Mouse (Mus musculus) liver, adult 10 weeks (tissue): Measurements from ENCODE around the gene Ptprc. TPM values are rescaled to one million over a fixed set of nuclear protein-coding genes. Genes with fewer than 3 reads are reported as not detected.

Source experiments
- polyA plus RNA-seq: library from polyadenylated mRNA; stranded (reverse); fragments of 350-450 nt; fragmentation: Illumina TruSeq; extraction: RNeasy Lipid Tissue Mini Kit (QIAGEN cat#74804); gene quantifications from one replicate; pipeline ENCODE4 v1.2.3, GENCODE M21; 2014; ENCODE audit warnings: low read depth, low replicate concordance

Gene Ptprc
- polyA plus RNA-seq = 8.1 TPM

DNA sequence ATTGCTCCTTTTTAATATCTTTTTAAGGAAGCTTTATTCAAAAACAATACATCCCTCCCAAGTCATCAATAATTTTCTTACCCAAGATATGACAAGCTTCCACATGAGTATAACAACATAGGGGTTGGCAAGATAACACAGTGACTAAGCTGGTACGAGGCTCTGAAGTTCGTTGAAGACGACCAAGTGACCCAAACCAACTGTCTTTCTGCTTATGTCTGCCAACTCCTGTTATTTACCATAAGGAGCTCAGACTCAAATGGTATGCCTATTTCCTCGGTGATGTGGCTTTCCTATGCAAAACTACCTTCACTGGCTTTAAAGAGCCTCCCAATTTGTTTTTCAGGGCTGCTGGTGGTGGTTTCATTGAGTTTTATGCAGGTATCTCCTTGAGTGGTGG, at the start of gene Ptprc:
TSS of gene Ptprc (minus strand) at position 215 of the 400 bp plus-strand sequence.

Other genes with a start within 250 kb of the Ptprc start
- not detected for gene Atp6v1g3, start 98.0 kb upstream of the Ptprc start, polyA plus RNA-seq